Mouse (Mus musculus) olfactory bulb, adult 2 months (tissue): Measurements from ENCODE around the gene Spx.

ENCODE experiments used
- CTCF ChIP-seq: fragments of 200-500 bp; IDR thresholded peaks from 2 replicates; pipeline ENCODE4 v1.5.1; 2012; ENCODE audit warnings: low read depth, mild to moderate bottlenecking, low read length, moderate library complexity; ENCODE audit not compliant: insufficient read depth
- POLR2A ChIP-seq: fragments of 200-500 bp; IDR thresholded peaks from 2 replicates; pipeline ENCODE4 v1.6.1; 2012; ENCODE audit warnings: mild to moderate bottlenecking, low read depth, low read length, moderate library complexity; ENCODE audit not compliant: insufficient read depth

DNA sequence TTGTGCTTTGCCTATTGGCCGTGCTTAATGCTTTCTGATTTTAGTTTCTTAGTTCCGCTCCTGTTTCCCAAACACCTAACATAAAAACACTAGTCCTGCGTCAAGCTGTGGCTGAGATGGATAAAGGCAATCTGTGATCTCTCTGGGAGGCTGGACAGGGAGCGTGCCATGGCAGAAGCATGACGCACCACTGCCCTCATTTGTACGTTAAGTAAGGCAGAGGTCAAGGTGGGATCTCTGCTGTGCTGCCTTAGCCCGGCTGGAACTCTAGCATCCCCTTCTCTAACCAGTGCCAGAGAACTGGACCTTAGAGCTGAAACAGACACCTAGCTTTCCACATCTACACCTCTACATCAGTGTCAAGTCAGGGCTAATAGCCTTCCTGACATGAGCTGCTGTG, 31.6 kb upstream of the Spx start:
- TF ChIP-seq CTCF, result no peak
- TF ChIP-seq POLR2A, result no peak
